Mouse (Mus musculus) adrenal gland (tissue): ENCODE data around the gene Sars2.

Source experiments
- intact Hi-C: fragments of 180-260 bp; cut with DNase I; formaldehyde crosslinking; loops from one replicate; pipeline ENCODE4 v1.15.1; 2025

Gene Sars2

DNA sequence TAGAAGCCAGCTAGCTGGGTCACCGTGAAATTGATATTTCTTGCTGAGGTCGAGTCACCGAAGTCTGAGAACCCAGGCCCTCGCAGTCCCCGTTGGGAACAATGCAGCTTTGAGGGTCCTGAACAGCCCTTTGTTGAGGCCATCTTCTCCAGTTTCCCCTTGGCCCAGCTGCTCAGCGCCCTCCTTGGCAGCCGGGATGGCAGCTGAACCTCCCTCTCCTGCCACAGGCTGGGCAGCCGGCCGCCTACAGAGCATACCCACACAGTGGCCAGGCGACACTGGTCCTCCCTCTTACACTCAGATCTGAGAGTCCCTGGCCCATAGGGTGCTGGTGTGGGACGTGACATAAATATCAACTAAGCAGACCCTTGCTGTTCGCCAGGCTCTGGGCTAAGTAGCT is 32.4 kb downstream of the Sars2 start:
- intact Hi-C loops = no loop called here

DNA sequence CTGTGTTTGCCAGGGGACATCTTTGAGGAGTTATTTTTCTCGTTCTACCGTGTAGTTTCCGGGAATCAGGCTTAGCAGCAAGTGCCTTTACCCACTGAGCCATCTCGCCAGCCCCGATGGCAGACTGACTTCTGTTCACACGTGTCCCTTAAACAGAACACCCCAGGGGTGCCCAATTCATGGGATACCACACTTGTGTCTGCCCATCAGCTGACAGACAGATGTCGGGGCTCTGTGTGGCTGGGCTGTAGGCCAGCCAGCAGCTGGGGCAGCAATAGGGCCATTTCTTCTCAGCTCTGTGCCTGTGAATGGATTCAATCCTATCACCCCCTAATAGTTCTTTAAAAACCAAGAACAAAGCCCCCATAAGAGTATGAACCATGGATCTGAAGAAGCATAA is 33.3 kb downstream of the Sars2 start:
- intact Hi-C loops = no loop called here

DNA sequence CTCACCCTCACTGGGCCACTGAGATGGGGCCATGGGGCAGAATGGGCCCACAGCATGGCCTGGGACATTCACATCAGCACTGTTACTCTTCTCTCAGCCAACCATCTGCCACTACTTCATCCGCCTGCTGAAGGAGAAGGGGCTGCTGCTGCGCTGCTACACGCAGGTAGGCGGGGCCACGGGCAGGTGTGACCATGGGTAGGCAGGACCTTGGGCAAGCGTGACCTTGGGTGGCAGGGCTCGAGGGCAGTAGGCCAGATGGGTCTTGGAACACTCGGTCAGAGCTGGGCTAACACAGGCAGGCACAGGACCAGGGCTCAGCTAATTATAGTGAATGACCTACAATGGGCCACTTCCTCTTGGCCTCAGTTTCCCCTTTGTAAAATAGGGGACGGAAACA is 37.0 kb downstream of the Sars2 start:
- intact Hi-C loops = no loop called here

DNA sequence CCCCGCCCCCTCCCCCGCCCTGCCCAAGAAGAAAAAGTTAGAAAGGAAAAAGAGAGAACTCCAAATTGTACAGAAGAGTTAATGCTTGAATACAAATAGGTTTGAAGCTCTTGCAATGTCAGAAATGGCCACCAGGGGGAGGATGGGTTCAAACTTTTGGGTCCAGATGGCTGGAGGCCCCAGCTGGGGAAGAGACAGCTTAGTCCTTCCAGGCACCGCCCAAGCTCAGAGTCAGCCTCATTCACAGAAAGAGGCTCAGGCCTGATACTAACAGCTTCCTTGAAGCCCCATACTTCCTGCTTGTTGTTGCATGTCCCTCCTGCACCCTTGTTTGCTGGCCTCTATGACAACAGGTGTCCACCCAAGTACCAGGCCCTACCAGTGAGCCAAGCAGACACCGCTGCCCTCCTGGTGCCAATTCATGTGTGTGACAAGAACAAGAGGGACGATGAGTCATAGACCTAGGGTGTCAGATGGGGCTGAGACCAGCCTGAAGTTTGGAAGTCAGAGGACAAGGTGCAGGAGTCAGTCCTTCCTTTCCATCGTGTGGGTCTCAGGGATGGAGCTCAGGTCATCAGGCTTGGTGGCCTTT is 38.4 kb downstream of the Sars2 start:
- intact Hi-C loops = loop anchor here (5.0 to 10.0 kb wide), 2 partner anchors 87 to 255 kb away; no protein-coding TSS in a partner anchor

DNA sequence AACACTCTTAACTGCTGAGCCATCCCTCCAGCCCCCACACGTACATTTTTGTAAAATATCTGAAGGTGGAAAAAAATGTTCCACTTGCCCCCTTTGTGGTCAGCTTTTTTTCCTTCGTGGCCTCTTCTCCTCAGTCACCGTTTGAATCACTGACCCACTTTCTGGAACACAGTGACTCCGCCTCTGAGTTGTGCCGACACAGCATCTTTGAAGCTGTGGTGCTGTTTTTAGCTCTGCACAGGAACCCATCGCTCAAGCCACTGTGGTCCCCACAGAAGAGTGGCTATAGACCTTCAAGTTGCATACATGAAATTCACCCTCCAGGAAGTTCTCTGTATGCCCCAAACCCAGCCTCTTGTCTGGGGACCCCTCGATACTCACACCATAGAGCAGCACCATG is 39.1 kb downstream of the Sars2 start:
- intact Hi-C loops = loop anchor here (5.0 to 10.0 kb wide), 2 partner anchors 86 to 254 kb away; no protein-coding TSS in a partner anchor

DNA sequence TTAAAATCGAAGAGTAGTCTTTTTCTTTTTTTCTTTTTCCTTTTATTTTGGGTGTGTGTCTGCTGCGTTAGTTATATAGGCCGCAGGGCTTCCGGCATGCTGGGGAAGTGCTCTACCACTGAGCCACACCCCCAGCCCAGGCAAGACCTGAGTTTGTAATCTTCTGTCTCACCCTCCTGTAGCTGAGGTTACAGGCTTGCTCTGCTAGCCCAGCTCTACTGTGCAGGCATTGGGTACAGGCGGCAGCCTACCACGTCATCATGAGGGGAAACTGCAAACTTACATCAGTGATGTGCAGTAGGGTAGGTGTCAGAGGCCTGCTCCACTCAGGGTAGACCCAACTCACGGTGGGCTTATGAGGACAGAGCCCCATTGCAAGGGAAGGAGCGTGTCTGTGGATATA is 39.5 kb downstream of the Sars2 start:
- intact Hi-C loops = loop anchor here (5.0 to 10.0 kb wide), 2 partner anchors 86 to 254 kb away; no protein-coding TSS in a partner anchor

DNA sequence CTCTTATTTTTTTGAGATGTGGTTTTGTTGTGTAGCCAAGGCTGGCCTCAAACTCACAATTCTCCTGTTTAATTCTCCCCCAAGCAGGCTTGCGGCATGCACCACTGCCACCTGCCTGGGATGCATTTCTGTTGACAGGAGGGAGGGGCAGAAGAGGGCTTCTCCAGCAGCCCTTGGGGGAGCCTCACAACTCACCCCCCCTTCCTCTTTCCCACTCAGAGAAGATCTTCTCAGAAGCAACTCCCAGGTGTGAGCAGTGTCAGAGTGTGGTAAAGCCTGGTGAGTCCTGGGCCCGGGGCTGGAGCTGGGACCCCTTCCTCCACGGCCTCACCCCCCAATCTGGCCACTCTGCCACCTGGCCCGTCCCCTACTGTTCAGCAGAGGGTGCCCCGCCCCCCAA is 43.4 kb downstream of the Sars2 start:
- intact Hi-C loops = loop anchor here (5.0 to 10.0 kb wide), 2 partner anchors 187 to 250 kb away; no protein-coding TSS in a partner anchor

DNA sequence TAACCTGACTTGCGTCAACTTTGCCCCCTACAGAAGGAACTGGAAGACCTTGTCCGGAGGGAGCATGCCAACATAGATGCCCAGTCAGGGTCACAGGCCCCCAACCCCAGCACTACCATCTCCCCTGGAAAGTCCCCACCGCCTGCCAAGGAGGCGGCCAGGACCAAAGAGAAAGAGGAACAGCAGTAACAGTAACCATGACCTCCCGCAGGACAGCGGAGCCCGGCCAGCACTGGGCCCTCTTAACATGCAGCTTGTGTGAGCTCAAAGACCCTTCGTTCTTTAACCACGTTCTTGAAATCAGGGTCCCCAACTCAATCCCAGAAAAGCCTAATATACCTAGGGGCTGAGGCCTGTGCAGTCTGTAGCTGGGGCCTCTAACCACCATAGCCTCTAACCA is 46.1 kb downstream of the Sars2 start:
- intact Hi-C loops = loop anchor here (5.0 to 10.0 kb wide), 2 partner anchors 184 to 247 kb away; no protein-coding TSS in a partner anchor

DNA sequence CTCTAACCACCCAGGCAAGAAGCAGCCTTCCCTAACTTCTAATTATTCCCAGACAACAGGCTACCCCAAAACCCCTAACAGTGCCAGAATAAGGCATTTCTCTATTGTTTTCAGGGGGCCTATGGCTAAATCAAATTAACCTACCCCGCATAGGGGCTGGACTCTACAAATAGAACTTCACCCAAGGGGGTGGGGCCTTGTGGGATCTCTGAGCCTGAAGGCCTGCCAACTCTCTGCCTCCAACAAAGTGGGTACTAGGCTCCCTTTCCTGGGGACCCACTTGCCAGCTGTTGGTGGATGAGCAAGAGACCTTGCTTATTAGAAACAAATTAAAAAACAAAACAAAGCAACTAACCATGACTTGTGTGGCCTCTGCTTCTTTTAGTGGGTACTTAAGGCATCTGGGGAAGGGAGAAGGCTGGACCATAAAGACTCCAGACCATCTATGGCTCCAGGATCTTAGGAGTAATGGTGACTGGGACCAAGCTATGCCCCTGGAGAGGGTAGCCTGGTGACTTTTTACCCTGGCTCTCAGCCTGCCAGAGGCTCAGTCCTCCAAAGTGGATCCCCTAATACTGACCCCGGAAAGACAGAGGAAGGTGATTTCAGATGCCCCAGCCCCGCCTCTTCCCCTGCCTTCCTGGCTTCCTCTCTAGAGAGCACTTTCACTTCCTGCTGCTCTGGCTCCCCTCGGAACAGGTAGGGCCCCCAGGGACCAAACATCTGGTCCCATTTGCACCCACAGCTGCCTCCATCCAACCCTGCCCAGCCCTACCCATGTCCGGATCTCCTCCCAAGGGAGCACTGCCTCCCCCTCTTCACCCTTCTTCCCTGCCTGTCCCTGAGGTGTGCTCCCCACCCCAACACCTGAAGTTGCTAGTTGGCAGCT is 46.8 kb downstream of the Sars2 start, which contains the start of gene Rinl:
Rinl (plus strand) TSS at position 663 of the 889 bp plus-strand sequence.
- intact Hi-C loops = loop anchor here (5.0 to 10.0 kb wide), 2 partner anchors 184 to 246 kb away; no protein-coding TSS in a partner anchor

DNA sequence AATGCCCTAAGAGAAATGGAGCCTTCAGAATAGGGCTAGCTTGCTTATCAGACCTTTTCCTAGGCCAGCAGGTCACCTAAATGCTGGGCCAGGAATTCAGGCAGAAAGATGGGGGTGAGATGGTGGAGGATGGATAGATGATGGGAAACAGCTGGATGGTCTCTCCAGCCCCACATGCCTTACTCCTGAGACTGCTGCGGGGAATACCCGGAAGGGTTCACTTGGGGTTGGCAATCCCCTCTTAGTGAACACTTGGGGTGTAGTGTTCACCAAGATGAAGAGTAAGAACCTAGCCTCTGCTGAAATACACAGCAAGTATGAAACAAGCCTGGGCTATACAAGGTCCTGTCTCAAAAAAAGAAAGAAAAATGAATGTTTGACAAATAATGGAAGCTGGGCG is 47.4 kb downstream of the Sars2 start:
- intact Hi-C loops = loop anchor here (5.0 to 10.0 kb wide), 2 partner anchors 183 to 246 kb away; no protein-coding TSS in a partner anchor

DNA sequence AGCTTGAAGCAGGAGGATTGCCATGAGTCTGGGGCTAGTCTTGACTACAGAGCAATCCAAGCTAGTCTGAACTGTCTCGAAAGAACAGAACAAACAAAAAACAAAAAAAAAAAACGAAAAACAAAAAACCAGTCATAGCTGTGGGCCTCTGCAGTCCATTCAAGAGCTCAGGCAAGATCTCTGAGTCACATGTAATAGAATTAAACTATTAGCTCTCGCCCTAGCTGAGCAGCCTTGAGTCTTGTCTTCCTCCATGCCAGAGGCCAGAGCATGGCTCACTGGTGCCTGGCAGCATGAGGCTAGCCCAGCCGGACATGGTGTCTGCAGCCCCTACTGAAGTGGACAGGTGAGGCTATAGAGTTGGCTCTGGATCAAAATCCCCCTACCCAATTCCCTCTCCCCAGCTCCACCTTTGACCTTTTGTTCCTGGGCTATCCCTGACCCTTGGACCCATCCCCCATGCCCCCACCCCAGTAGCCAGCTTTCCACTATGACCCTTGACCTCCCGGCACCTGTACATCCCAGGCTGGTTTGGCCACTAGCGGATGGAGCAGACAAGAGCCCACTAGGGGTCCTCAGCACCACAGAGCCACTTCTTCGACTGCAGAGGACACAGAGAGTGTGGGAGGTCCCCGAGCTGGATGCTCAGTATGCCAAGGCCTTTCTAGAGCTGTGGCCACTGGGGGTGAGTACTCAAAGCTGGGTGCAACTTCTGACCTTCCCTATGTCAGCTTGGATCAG is 48.4 kb downstream of the Sars2 start:
- intact Hi-C loops = no loop called here

DNA sequence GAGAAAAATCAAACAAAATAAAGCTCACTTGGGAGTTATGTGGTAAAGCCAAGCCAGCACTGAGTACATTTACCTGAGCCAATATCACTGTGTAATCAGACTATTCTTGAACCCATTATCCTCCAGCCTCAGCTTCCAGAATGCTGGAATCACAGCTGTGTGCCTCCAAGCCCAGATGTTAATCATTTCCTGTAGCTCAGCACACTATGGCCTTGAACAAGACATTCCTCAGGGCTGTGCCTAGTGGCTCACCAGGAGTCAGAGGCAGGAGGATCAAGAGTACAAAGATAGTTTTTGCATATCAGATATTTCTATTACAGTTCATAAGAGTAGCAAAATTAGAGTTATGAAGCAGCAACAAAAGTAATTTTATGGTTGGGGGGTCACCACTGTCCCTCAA is 49.9 kb downstream of the Sars2 start:
- intact Hi-C loops = no loop called here

DNA sequence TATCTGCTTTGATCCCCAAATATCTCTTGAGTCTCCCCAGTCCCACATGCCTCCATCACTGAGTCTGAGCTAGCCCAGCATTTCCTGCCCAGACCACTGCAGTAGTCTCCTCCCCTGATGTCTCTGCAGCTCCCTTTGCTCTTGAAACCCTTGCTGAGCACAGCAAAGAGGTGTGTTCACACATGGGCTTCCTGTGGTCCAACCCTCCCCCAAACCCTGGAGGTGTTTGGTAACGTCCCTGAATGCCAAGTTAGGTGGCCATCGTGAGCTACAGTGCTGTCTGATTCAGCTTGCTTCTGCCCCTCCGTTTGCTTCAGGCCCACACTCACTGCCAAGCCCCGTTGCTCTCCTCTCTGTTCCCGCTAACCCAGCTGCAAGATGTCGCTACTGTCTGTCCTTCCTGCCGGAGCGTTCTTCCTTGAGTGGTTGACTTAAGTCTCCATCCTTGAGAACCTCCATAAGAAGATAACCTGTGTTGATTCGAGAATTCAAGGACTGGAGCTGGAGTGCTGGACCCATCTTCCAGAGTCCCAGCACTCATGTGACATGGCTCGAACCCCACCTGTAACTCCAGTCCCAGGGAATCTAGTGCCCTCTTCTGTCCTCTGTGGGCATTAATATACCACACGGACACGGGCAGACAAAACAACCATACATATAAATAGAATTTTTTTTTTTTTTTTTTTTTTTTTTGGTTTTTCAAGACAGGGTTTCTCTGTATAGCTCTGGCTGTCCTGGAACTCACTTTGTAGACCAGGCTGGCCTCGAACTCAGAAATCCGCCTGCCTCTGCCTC is 50.8 kb downstream of the Sars2 start:
- intact Hi-C loops = no loop called here

DNA sequence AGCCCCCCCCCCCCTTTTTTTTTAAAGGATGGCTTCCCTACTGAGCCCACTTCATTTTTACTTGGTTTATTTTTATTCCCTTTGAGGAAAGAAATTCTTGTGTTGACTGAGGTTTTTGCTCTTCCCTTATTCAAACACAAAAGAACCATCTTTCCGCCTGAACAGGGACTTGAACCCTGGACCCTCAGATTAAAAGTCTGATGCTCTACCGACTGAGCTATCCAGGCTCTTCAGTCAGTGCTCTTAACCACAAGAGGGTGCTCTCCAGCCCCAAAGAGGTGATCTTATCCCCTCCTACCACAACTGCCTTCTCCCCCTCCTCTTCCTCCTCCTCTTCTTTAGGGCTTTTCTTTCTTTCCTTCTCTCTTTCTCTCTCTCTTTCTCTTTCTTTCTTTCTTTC is 52.0 kb downstream of the Sars2 start:
- intact Hi-C loops = no loop called here

DNA sequence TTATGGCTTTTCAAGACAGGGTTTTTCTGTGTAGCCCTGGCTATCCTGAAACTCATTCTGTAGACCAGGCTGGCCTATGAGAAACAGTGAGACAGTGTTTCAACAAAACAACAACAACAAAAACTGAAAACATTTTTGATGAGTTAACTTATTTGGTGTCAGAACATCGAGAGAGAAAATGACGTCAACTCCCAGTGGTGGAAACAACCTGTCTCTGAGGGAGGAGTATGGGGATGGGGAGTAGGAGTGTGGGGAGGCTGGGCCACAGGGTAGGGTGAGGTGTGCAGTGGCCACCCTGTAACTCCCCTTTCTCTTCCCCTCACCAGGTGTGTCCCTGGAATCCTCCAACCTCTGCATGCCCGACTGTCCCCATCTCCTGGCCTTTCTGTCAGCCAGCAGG is 52.7 kb downstream of the Sars2 start:
- intact Hi-C loops = no loop called here

DNA sequence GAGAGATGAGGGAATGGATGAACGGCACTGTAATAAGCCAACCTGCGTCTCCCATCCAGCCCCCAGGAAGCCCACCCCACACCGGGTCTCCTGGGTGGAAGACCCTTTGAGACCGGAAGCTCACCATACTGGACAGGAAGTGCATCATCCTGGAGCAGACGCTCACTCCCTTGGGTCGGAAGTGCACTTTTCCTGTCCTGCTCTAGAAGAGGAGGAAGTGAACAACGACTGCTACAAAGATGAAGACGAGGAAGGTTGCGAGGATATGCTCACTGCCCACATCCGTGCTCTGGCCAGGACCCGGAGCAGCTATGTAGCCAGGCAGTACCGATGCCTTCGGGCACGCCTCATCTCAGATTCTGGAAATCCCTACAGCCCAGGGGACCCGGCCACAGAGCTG is 54.0 kb downstream of the Sars2 start:
- intact Hi-C loops = no loop called here

DNA sequence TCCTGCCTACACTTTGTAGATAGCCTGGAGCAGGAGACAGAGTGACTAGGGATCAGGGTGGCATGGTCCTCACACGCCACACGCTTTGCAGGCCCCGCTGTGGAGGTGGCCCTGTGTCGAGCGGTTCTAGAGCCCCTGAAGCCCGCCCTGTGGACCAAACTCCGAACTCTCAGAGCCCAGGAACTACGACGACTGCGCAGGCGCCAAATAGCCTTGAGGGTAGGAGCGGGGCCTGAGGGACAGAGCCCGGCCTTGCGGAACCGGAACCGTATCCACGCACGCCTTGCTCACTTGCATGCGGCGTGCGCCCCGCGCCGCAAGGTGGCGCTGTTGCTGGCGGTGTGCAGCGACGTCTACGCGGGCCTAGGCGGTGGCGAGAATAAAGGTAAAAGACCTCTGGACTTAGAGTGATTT is 54.8 kb downstream of the Sars2 start:
- intact Hi-C loops = no loop called here

DNA sequence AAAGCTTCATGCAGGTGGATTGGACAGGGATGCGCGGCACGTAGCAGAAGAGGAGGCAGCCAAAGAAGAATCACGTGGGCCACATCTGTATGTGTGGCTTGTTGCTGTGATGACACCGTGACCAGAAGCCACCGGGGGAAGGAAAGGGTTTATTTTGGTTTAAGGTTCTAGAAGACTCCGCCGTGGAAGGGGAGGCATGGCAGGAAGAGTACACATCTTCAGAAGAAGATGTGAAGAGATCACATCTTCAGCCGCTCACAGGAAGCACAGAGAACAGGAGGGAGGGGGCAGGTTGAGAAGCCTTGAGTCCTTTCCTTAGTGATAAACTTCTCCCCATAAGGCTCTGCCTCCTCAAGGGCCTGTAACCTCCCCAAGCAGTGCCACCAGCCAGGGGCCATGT is 58.2 kb downstream of the Sars2 start:
- intact Hi-C loops = loop anchor here (2.0 kb wide), 1 partner anchor 67 kb away; no protein-coding TSS in a partner anchor

DNA sequence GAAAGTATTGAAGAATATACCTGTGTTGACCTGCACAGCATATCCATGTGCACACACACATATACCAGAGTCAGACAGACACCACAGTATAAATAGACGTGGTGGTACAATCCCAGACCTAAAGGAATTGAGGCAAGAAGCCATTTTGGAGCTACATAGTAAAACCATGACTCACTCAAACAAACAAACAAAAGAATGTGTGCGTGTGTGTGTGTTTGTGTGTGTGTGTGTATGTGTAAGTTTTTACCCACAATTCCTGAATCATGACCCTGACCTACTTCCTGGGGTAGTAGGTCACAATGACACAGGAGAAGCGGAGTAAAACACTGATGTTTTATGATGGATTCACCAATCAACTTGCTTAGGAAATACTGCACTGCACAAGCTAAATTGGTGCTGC is 59.7 kb downstream of the Sars2 start:
- intact Hi-C loops = no loop called here

DNA sequence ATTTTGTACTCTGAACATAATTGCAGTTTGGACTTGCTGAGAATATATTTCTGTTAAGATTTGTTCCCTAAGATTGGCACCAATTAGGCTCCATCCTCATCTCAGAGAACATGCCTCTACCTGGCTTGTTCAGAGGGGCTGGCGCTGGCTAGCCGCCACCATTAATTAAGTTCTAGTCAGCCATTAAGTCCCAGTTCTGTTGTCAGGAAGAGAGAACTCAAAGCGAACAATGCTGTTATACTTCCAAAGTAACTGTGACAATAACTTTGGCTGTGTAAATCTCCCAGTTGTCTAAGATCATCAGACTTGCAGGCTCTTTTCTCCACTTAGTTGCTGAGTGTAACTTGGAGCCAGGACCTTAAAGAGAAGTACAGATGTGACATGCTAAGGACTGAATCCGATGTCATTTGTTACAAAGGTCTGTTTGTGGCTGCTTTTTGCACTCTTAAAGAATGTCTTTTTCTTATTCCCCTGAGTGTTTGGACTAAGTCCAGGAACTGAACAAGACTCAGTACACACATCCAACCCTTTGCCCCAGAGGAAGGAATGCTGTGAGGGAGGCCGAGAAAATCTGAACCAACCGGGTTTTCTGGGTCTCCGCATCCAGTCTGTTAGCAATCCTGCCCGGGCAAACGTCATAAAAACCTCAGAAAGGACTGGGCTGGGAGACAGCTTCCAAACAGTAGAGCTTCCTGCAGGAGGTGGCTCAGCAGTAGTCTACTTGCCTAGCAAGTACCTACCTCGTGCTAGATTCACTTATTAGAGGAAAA is 60.3 kb downstream of the Sars2 start:
- intact Hi-C loops = no loop called here
